Mouse (Mus musculus) thymus, adult 2 months (tissue): ENCODE measurements around the gene Slc9a9. TPM values are rescaled to one million over a fixed set of nuclear protein-coding genes. Genes with fewer than 3 reads are reported as not detected.

Experiments used
- DNase-seq: peaks from one replicate; pipeline ENCODE4 v3.0.0; 2021
- H3K27ac ChIP-seq: fragments of 200-500 bp; 2 replicates; pipeline ENCODE4 v1.5.1; 2012; ENCODE audit warnings: low read length, control low read depth; ENCODE audit not compliant: control insufficient read depth, insufficient read depth
- H3K27me3 ChIP-seq: fragments of 200-500 bp; 2 replicates; pipeline ENCODE4 v1.6.1; 2012; ENCODE audit warnings: mild to moderate bottlenecking, low read length, moderate library complexity, mixed read lengths; ENCODE audit not compliant: control insufficient read depth, insufficient read depth
- H3K36me3 ChIP-seq: fragments of 200-500 bp; 2 replicates; pipeline ENCODE4 v1.6.1; 2012; ENCODE audit warnings: mild to moderate bottlenecking, low read length, moderate library complexity; ENCODE audit not compliant: control insufficient read depth, insufficient read depth
- H3K4me1 ChIP-seq: fragments of 200-500 bp; replicated peaks from 2 replicates; pipeline ENCODE4 v1.6.1; 2012; ENCODE audit warnings: low read length; ENCODE audit not compliant: control insufficient read depth, insufficient read depth
- H3K4me3 ChIP-seq: fragments of 200-500 bp; 2 replicates; pipeline ENCODE4 v1.5.1; 2012; ENCODE audit warnings: mild to moderate bottlenecking, low read length, control low read depth, moderate library complexity; ENCODE audit not compliant: control insufficient read depth, insufficient read depth
- CTCF ChIP-seq: fragments of 200-500 bp; IDR thresholded peaks from 2 replicates; pipeline ENCODE4 v1.5.1; 2012; ENCODE audit warnings: mild to moderate bottlenecking, control low read depth, low read length, moderate library complexity, borderline replicate concordance; ENCODE audit not compliant: control insufficient read depth, poor library complexity, insufficient read depth; ENCODE audit errors: extremely low read depth
- POLR2A ChIP-seq: fragments of 200-500 bp; IDR thresholded peaks from 2 replicates; pipeline ENCODE4 v1.6.1; 2012; ENCODE audit warnings: mild to moderate bottlenecking, low read length, control low read depth, moderate library complexity; ENCODE audit not compliant: control insufficient read depth, poor library complexity, insufficient read depth; ENCODE audit errors: extremely low read depth
- WGBS: fragments of 180-500 bp; shearing (Covaris S2); methylation state at CpG from one replicate; pipeline ENCODE4 v1.1.7; 2018; 5-methylcytosine and 5-hydroxymethylcytosine counted together
- polyA plus RNA-seq: library from polyadenylated mRNA; depleted of rRNA; stranded (reverse); fragments of >200 nt; gene quantifications from 2 replicates; pipeline ENCODE4 v1.2.3, GENCODE M21; 2012

The Slc9a9 gene
- polyA plus RNA-seq, 1 experiment, result 49.7 TPM

GRCm38 (mm10) chr9:94748503-94748902 is 78.8 kb downstream of the Slc9a9 start:
- Histone ChIP-seq H3K27ac (no peak overlapping the region), H3K36me3 (peaks cover 19% of the 10 kb centered on the region), H3K4me3 (no peak overlapping the region), H3K4me1 (no peaks in the 10 kb centered on the region), H3K27me3 (no peaks in the 10 kb centered on the region)
- TF ChIP-seq CTCF (no peak), POLR2A (no peak)
- DNase-seq, result no peak
- WGBS, result 100% methylated on average over 2 of the region's 2 CpGs

- no peak overlapping the region for H3K27ac ChIP-seq
- 96% methylated on average over 8 of the region's 8 CpGs for WGBS
- no peaks in the 10 kb centered on the region for H3K4me1 ChIP-seq
- peaks cover 19% of the 10 kb centered on the region for H3K36me3 ChIP-seq
- H3K4me3 ChIP-seq, result no peak overlapping the region
- no peak for DNase-seq
- TF ChIP-seq CTCF (no peak), POLR2A (no peak)
- H3K27me3 ChIP-seq, result no peaks in the 10 kb centered on the region
Observed at GRCm38 (mm10) chr9:94750187-94750586, 80.5 kb downstream of the Slc9a9 start.

GRCm38 (mm10) chr9:94750935-94751637 is 81.4 kb downstream of the Slc9a9 start:
- WGBS, result 95% methylated on average over 19 of the region's 19 CpGs

GRCm38 (mm10) chr9:94751638-94752021 is 81.9 kb downstream of the Slc9a9 start:
- Histone ChIP-seq H3K36me3 (peaks cover 19% of the 10 kb centered on the region), H3K4me1 (no peaks in the 10 kb centered on the region), H3K27ac (no peak overlapping the region), H3K27me3 (no peaks in the 10 kb centered on the region), H3K4me3 (no peak overlapping the region)
- no peak for TF ChIP-seq CTCF
- no peak for TF ChIP-seq POLR2A
- WGBS, result 95% methylated on average over 10 of the region's 10 CpGs
- DNase-seq, result no peak

More at GRCm38 (mm10) chr9:94750935-94751637, 81.4 kb downstream of the Slc9a9 start:
- Histone ChIP-seq H3K27ac (no peak overlapping the region), H3K4me3 (no peak overlapping the region), H3K36me3 (peaks cover 19% of the 10 kb centered on the region), H3K4me1 (no peaks in the 10 kb centered on the region), H3K27me3 (no peaks in the 10 kb centered on the region)
- no peak for DNase-seq
- TF ChIP-seq POLR2A (no peak), CTCF (no peak)

GRCm38 (mm10) chr9:94752121-94752520 is 82.4 kb downstream of the Slc9a9 start:
- TF ChIP-seq CTCF (no peak), POLR2A (no peak)
- H3K27ac ChIP-seq, result no peak overlapping the region

GRCm38 (mm10) chr9:94759904-94760303 is 90.2 kb downstream of the Slc9a9 start:
- DNase-seq, result no peak
- no peaks in the 10 kb centered on the region for H3K36me3 ChIP-seq
- H3K4me1 ChIP-seq, result no peaks in the 10 kb centered on the region
- H3K27me3 ChIP-seq, result no peaks in the 10 kb centered on the region
- no peak overlapping the region for H3K4me3 ChIP-seq
- no peak for TF ChIP-seq POLR2A
- TF ChIP-seq CTCF, result no peak
- no peak overlapping the region for H3K27ac ChIP-seq
- WGBS, result 76% methylated on average over 5 of the region's 5 CpGs

More at GRCm38 (mm10) chr9:94752121-94752520, 82.4 kb downstream of the Slc9a9 start:
- DNase-seq, result no peak
- Histone ChIP-seq H3K36me3 (peaks cover 19% of the 10 kb centered on the region), H3K4me1 (no peaks in the 10 kb centered on the region), H3K4me3 (no peak overlapping the region), H3K27me3 (no peaks in the 10 kb centered on the region)
- whole genome bisulfite sequencing, result 95% methylated on average over 3 of the region's 3 CpGs
